Mouse (Mus musculus) ES-Bruce4 (cell line): ENCODE results near the gene Mgmt.

Experiments
- CTCF ChIP-seq: IDR thresholded peaks from one replicate; pipeline ENCODE4 v1.8.1; 2011; ENCODE audit warnings: low read depth, low read length
- POLR2A ChIP-seq: IDR thresholded peaks from one replicate; pipeline ENCODE4 v1.8.1; 2011; ENCODE audit warnings: low read length; ENCODE audit not compliant: insufficient read depth

- TF ChIP-seq POLR2A (no peak), CTCF (no peak)
These were observed 53.9 kb downstream of the Mgmt start for GRCm38 (mm10) chr7:136948275-136948810.
